Mouse (Mus musculus) forebrain, embryonic 14.5 days (tissue): ENCODE measurements around the gene Ephb2. TPM values are rescaled to one million over a fixed set of nuclear protein-coding genes. Genes with fewer than 3 reads are reported as not detected.
A peak's percentile ranks its signal among the peaks of the same experiment; 100 is the strongest.

Experiments
- ATAC-seq: fragments of 200-750 bp; cut with Nextera tagmentation; 2 replicates; pipeline ENCODE4 v1.8.0; 2017; ENCODE audit warnings: mild to moderate bottlenecking, moderate library complexity
- DNase-seq: peaks from one replicate; pipeline ENCODE4 v3.0.0-alpha.2; 2015; ENCODE audit warnings: low spot score
- H3K27ac ChIP-seq: fragments of 300-500 bp; sonication (generic); 2 replicates; pipeline ENCODE4 v1.5.1; 2014; ENCODE audit warnings: low read depth, mild to moderate bottlenecking, control low read depth, low read length, moderate library complexity
- H3K27me3 ChIP-seq: fragments of 300-500 bp; sonication (generic); replicated peaks from 2 replicates; pipeline ENCODE4 v1.6.1; 2014; ENCODE audit warnings: low read length, control low read depth, mixed read lengths; ENCODE audit not compliant: control insufficient read depth, insufficient read depth
- H3K36me3 ChIP-seq: fragments of 300-500 bp; sonication (generic); 2 replicates; pipeline ENCODE4 v1.6.1; 2014; ENCODE audit warnings: low read length, control low read depth; ENCODE audit not compliant: control insufficient read depth, insufficient read depth
- H3K4me1 ChIP-seq: fragments of 300-500 bp; sonication (generic); 2 replicates; pipeline ENCODE4 v1.6.1; 2014; ENCODE audit warnings: antibody characterized with exemption, low read length, control low read depth; ENCODE audit not compliant: control insufficient read depth, insufficient read depth
- H3K4me2 ChIP-seq: fragments of 300-500 bp; sonication (generic); 2 replicates; pipeline ENCODE4 v1.6.1; 2014; ENCODE audit warnings: mild to moderate bottlenecking, control low read depth, low read length
- H3K4me3 ChIP-seq: fragments of 300-500 bp; sonication (generic); 2 replicates; pipeline ENCODE4 v1.5.1; 2014; ENCODE audit warnings: low read depth, low read length, control low read depth
- H3K9ac ChIP-seq: fragments of 300-500 bp; sonication (generic); 2 replicates; pipeline ENCODE4 v1.6.1; 2014; ENCODE audit warnings: mild to moderate bottlenecking, low read length, control low read depth, moderate library complexity
- H3K9me3 ChIP-seq: fragments of 300-500 bp; sonication (generic); replicated peaks from 2 replicates; pipeline ENCODE4 v1.6.1; 2016; ENCODE audit warnings: low read length, control low read depth, mixed read lengths; ENCODE audit not compliant: control insufficient read depth
- WGBS: fragments of 180-500 bp; shearing (Covaris S2); extraction: QIAGEN DNeasy Blood & Tissue Kit; methylation state at CpG from one replicate; pipeline ENCODE4 v1.1.7; 2014; 5-methylcytosine and 5-hydroxymethylcytosine counted together
- polyA plus RNA-seq: library from polyadenylated mRNA; unstranded; fragments of >200 nt; fragmentation: Nextera tagmentation; extraction: Ambion mirVana; gene quantifications from 2 replicates; pipeline ENCODE4 v1.2.1, GENCODE M21; 2014

Ephb2 gene
- polyA plus RNA-seq, 1 experiment from 2014 or later: 9.3 TPM

GRCm38 (mm10) chr4:136696381-136696925 lies 139.3 kb downstream of the Ephb2 start:
- DNase-seq (peak; percentile 64), ATAC-seq (peak; percentile 37; the same call in 1 of the 2 replicates)
- H3K4me1 ChIP-seq: peaks cover 13% of the 10 kb centered on the region
- H3K9ac ChIP-seq: no peak overlapping the region
- peaks cover 44% of the 10 kb centered on the region for H3K36me3 ChIP-seq
- WGBS: 23% methylated on average over 5 of the region's 5 CpGs
- no peaks in the 10 kb centered on the region for H3K27me3 ChIP-seq
- no peak overlapping the region for H3K4me3 ChIP-seq
- H3K4me2 ChIP-seq: no peak overlapping the region
- no peak overlapping the region for H3K27ac ChIP-seq
- H3K9me3 ChIP-seq: no peaks in the 10 kb centered on the region; the same call in 1 of the 2 replicates

DNA sequence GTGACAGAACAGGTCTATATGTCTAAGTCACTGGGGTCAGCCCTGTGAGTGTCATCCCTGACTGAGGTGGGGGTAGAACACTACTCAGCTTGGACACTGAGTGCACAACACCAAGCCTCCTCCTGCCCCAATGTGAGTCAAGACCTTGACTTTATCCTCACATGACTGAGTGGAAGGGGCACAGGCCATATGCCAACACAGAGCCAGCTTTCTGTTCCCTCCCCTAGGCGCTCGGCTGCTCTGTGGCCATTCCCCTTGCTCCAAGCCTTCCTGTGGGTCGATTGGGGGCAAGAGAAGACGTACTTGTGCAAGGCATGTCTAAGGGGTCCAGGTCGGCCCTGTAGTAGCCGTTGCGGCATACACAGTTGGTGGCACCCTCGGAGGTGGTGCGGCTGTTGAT lies 140.1 kb downstream of the Ephb2 start:
- DNase-seq (no peak), ATAC-seq (no peak)
- Histone ChIP-seq H3K9ac (no peak overlapping the region), H3K36me3 (peaks cover 47% of the 10 kb centered on the region), H3K4me1 (peaks cover 13% of the 10 kb centered on the region), H3K27me3 (no peaks in the 10 kb centered on the region), H3K4me3 (no peak overlapping the region), H3K4me2 (no peak overlapping the region), H3K9me3 (no peaks in the 10 kb centered on the region; the same call in 1 of the 2 replicates), H3K27ac (no peak overlapping the region)
- 97% methylated on average over 9 of the region's 9 CpGs for WGBS

- Histone ChIP-seq H3K27me3 (no peaks in the 10 kb centered on the region), H3K4me3 (no peak overlapping the region), H3K9me3 (no peaks in the 10 kb centered on the region; the same call in 1 of the 2 replicates), H3K27ac (no peak overlapping the region), H3K4me2 (no peak overlapping the region), H3K4me1 (no peaks in the 10 kb centered on the region), H3K36me3 (peaks cover 53% of the 10 kb centered on the region), H3K9ac (no peak overlapping the region)
- 89% methylated on average over 12 of the region's 12 CpGs for WGBS
- no peak for DNase-seq
- no peak for ATAC-seq
Observed at GRCm38 (mm10) chr4:136690034-136690433, 145.8 kb downstream of the Ephb2 start.

DNA sequence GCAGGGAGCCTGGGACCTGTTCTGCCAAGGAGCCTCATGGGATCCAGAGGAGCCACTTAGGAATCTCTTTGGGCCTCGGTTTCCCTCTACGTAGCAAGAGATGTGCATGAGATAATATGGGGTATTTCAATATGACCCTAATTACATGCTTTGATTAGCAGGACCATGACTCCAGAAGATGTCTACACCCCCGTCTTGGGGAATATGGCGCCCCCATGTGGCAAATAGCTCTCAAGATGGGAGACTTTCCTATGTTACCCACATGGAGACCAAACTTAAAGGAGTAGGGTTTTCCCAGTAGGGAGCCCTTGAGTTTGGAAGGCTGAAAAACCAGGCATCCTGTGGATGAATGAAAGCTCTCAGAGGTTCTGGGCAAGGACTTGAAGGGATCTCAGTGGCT lies 147.7 kb downstream of the Ephb2 start:
- no peaks in the 10 kb centered on the region; the same call in 1 of the 2 replicates for H3K9me3 ChIP-seq
- H3K9ac ChIP-seq: no peak overlapping the region
- peaks cover 47% of the 10 kb centered on the region for H3K36me3 ChIP-seq
- H3K4me1 ChIP-seq: no peaks in the 10 kb centered on the region
- no peak overlapping the region for H3K4me2 ChIP-seq
- ATAC-seq (no peak), DNase-seq (no peak)
- WGBS: 65% methylated on average over 4 of the region's 4 CpGs
- H3K4me3 ChIP-seq: no peak overlapping the region
- H3K27me3 ChIP-seq: no peaks in the 10 kb centered on the region
- no peak overlapping the region for H3K27ac ChIP-seq

DNA sequence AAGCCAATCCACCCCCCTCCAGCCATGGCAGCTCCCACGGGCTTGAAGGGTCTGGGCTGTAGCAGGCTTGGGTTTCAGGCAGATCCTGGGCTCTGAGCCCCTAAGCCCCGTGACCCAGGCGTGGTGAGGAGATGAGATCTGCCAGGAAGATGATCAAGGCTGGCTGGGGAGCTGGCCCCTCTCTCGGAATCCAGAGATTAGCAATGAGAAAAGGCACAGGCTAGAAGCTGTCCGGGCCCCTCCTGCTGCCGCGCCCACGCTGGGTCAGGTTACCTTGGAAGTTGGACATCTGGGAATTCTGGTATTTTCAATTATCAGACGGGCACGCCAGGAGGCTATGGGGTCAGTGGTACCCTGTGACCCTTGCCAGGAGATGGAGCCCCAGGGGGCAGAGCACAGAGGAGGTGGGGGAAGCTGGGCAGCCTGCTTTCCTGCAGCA lies 150.3 kb downstream of the Ephb2 start:
- H3K36me3 ChIP-seq: peaks cover 45% of the 10 kb centered on the region
- no peak for DNase-seq

DNA sequence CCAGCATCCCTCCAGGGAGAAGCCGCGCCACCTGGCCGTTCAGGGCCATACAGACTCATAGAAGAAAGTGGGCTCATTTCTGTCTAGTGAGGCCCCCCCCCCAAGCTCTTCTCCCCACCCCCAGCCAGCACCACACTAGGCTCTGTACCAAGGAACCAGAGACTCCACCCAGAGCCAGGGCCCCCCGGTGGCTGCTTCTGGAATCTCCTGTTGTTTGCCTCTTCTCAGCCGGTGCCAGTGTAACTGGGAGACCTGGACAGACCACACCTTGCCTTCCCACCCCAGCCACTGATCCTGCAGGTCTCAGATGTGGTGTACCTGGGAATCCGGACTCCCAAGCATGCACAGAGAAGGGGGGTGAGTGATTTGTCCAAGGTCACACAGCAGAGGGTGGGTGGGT lies 151.3 kb downstream of the Ephb2 start:
- H3K4me2 ChIP-seq: no peak overlapping the region
- H3K36me3 ChIP-seq: peaks cover 42% of the 10 kb centered on the region
- ATAC-seq (no peak), DNase-seq (no peak)
- no peaks in the 10 kb centered on the region for H3K27me3 ChIP-seq
- H3K4me3 ChIP-seq: no peak overlapping the region
- no peak overlapping the region for H3K27ac ChIP-seq
- H3K4me1 ChIP-seq: no peaks in the 10 kb centered on the region
- no peak overlapping the region for H3K9ac ChIP-seq
- WGBS: 78% methylated on average over 6 of the region's 6 CpGs
- no peaks in the 10 kb centered on the region for H3K9me3 ChIP-seq

More for the DNA sequence above, 150.3 kb downstream of the Ephb2 start:
- Histone ChIP-seq H3K4me2 (no peak overlapping the region), H3K4me1 (no peaks in the 10 kb centered on the region), H3K9me3 (no peaks in the 10 kb centered on the region), H3K27ac (no peak overlapping the region), H3K27me3 (no peaks in the 10 kb centered on the region), H3K9ac (no peak overlapping the region), H3K4me3 (no peak overlapping the region)
- WGBS: 52% methylated on average over 10 of the region's 10 CpGs
- ATAC-seq: no peak

DNA sequence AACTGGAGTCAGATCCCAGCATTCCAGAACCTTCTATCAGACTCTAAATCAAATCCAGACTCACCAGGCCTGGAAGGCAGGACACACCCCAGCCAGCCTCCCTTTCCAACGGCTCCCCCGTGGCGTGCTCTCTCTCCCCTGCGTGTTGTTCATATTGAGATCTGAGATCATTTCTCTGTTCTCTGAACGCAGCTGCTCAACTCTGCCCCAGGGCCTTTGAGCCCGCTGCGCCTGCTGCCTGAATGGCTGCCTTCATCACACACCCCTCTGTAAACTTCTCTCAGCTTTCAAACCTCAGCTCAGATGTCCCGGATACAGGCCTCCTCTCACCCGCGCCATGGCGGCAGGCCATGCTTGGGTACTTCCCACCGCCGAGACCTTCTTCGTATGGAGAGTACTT lies 155.1 kb downstream of the Ephb2 start:
- H3K4me2 ChIP-seq: no peak overlapping the region
- no peaks in the 10 kb centered on the region for H3K27me3 ChIP-seq
- H3K4me1 ChIP-seq: no peaks in the 10 kb centered on the region
- H3K9ac ChIP-seq: no peak overlapping the region
- no peak for DNase-seq
- peaks cover 38% of the 10 kb centered on the region for H3K36me3 ChIP-seq
- H3K27ac ChIP-seq: no peak overlapping the region
- no peak for ATAC-seq
- no peaks in the 10 kb centered on the region for H3K9me3 ChIP-seq
- H3K4me3 ChIP-seq: no peak overlapping the region
- WGBS: 80% methylated on average over 14 of the region's 14 CpGs

GRCm38 (mm10) chr4:136679221-136679620 lies 156.6 kb downstream of the Ephb2 start:
- Histone ChIP-seq H3K4me1 (no peaks in the 10 kb centered on the region), H3K9ac (no peak overlapping the region), H3K4me3 (no peak overlapping the region), H3K27ac (no peak overlapping the region), H3K9me3 (no peaks in the 10 kb centered on the region), H3K27me3 (no peaks in the 10 kb centered on the region), H3K36me3 (peaks cover 46% of the 10 kb centered on the region), H3K4me2 (no peak overlapping the region)
- ATAC-seq: no peak
- DNase-seq: no peak
- 88% methylated on average over 8 of the region's 8 CpGs for WGBS

DNA sequence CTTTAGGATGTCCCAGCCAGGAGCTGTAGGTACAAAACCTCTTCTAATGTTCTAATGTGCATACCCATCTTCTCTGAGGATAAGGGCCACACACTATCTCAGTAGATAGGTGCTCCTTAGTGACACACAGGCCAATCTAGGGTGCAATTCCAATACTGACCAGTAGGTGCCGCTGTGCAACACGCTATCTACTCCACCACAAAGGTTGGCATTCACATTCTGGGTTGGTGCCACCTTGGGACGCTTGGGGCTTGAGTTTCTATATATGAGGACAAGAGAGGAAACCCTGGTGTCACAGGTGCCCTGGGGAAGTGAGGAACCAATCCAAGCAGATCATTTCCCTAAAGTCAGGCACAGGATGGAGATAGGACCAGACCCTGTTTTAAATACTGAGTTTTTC lies 157.3 kb downstream of the Ephb2 start:
- 0% methylated on average over 3 of the region's 3 CpGs for WGBS
- H3K36me3 ChIP-seq: peaks cover 47% of the 10 kb centered on the region
- no peak overlapping the region for H3K9ac ChIP-seq
- no peak overlapping the region; the same call in 1 of the 2 replicates for H3K27ac ChIP-seq
- no peak overlapping the region for H3K4me2 ChIP-seq
- H3K4me1 ChIP-seq: no peaks in the 10 kb centered on the region
- no peak overlapping the region for H3K4me3 ChIP-seq
- DNase-seq (peak; percentile 95), ATAC-seq (peak; percentile 75)
- H3K9me3 ChIP-seq: no peaks in the 10 kb centered on the region
- H3K27me3 ChIP-seq: no peaks in the 10 kb centered on the region
